Mouse (Mus musculus) left cerebral cortex, postnatal 10 days (tissue): ENCODE measurements around the gene Aaas. TPM values are rescaled to one million over a fixed set of nuclear protein-coding genes. Genes with fewer than 3 reads are reported as not detected.
"Not testable (repeated sequence)": the region's sequence is repeated elsewhere in the genome, so short reads cannot be mapped to it uniquely, and the experiment has no call there.

Experiments
- DNase-seq, 2 experiments: peaks; one replicate each; pipeline ENCODE4 v3.0.0; 2021 to 2022; ENCODE audit warnings: low spot score in 2 of 2, mixed read lengths in 1 of 2; ENCODE audit errors: extremely low spot score in 1 of 2
- intact Hi-C: fragments of 180-260 bp; cut with DNase I; formaldehyde crosslinking; loops from one replicate; pipeline ENCODE4 v1.15.1; 2025
- total RNA-seq, 2 experiments: library from RNA; stranded (reverse); gene quantifications; 2 replicates each; pipeline ENCODE4 v1.2.3; 2021

Gene Aaas
- total RNA-seq, 2 experiments from 2014 or later, result 20.2 to 30.8 TPM

DNA sequence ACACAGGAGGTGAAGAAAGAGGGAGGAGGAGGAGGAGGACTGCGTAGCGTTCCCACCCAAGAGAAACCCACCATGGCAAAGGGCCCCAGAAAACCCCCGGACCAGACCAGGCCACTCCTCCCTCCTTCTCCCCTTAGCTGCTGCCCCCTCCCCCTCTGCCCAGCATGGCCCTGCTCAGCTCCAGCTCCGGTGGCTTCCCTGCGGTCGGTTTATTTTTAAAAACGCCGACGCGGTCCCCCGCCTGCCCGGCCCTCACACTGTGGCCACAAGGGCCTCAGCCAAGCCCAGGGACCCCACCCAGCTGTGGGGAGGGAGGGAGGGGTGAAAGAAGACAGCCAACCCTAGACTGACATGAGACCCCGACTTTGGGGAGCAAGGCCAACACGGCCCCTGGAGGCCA is 12.1 kb upstream of the Aaas start:
- intact Hi-C loops, result no loop called here
- DNase-seq, result peak in 1 of 2 experiments; percentile 73

DNA sequence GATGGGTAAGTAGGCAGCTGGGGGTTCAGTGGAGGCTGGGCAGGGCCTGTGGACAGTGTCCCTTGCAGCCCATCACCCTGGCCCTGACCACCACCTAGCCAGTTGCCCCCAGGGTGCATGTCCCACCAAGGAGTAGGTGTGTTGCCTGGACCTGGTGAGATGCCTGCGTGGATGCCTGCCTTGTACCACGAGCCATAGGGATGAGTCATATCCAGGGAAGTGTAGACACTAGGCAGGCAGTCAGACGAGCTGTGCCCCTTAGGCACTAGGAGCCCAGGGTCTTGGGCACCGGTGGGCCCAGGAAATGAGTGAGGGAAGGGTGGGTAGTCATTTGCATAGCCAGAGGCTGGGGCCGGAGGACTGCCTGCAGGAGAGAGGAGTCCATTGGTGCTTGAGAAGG is 8.3 kb upstream of the Aaas start:
- intact Hi-C loops, result no loop called here
- no peak for DNase-seq

DNA sequence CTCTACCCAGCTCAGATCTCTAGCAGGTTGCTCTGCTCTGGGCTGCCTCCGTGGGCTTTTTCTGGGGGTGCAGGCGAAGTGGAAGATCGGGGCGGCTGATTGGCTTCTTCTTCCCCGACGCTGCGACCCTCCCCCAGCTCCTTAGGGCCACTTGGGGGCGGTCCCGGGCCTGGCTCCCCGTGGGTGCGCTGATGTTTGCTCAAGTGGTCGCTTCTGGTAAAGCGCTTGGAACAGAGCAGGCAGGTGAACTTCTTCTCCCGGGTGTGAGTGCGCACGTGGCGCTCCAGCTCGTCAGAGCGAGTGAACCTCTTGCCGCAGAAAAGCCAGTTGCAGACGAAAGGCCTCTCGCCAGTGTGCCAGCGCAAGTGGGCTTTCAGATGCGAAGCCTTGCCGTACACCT is 7.6 kb upstream of the Aaas start:
- no peak for DNase-seq
- intact Hi-C loops, result no loop called here

DNA sequence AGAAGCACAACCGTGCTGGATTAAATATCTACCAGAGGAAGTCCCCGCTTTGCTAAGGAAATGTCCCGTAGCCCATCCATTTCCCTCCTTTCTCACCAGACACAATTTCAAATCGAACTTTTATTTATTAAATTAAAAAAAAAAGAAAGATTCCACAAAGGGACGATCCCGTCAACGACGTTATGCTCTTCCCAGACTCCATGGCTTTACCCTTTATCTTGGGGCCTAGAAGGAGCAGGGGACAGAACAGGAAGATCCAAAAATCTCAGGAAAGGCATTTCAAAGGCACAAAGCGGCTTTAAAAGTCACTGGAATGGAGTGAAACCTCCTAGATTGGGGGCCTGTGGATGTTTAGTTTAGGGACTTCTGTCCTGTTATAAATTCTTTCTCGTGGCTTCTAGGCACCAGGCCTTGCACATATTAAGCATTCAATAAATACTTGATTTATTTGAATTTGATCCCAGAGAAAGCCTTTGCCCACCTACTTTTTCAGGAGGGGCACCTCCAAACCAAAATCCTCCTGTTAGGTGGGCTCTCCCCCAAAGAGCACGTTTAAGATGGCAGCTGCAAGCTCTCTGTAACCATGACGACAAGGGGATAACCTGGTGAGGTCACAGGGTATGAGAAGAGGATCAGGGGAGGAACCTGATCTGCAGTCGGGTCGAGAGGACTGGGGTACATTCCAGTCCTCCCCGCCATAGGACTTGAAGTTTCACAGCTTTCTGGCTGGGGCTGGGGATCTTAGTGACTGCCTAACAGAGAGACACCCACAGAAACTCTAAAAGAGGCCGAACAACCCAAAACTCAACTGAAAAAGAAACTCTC is 6.1 kb upstream of the Aaas start:
- DNase-seq, result no peak
- intact Hi-C loops, result no loop called here

DNA sequence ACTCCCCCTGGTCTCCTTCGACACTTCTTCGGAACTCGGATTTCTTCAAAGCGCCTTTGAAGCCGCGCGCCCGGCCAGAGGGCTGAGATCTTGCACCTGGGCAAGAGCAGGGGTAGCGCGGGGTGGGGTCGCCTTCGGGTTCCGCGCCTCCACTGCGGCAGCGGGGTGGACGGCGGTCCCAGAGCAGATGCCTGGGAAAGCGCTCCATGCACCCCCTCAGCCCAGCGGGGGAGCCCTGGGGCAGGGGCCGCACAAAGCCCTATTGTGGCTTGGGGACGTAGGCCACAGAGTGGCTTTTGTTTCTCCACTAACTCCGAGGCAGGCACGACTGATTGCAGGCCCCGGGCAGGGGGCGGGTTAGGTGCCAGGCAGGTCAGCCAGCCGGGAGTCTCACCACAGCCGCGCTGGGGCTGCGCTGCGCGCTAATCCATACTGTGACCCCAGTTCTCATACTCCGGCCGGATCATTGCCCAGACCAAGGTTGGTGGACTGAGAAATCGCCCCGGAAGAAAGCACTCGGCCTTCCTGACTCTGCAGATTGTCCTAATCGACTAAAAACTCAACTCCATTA is 5.4 kb upstream of the Aaas start:
- intact Hi-C loops, result no loop called here
- no peak for DNase-seq

DNA sequence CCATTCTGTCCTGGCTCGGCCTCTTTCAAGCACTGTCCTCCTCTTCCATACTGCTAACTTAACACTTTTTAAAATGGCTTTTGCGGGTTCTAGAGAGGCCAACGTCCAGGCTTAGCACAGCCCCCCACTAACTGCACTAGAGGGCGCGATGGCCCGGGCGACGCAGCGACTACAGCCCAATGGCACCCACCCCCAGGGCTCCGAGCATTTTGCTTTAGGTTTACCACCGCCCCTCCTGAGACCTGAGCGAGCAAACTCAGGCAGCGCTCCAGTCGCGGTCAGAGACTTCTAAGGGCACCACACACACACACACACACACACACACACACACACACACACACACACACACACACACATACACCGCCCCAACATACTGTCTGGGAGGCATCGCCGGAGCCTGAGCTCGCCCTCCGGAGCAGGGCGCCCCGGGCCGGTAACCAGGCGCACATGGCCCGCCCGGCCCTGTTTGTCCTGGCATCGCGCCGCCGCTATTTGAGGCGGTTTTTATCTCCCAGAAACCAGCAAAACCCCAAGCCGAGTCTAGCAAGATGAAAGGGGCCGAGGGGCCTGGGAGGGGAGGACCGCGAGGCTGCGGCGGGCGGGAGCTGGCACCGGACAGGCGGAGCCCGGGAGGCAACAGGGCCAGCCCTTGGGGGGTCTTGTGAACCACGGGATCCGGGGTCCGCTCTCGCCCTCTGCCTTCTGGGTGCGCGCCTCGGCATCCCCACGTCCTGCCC is 4.7 kb upstream of the Aaas start:
- peak in 1 of 2 experiments; percentile 86 for DNase-seq

DNA sequence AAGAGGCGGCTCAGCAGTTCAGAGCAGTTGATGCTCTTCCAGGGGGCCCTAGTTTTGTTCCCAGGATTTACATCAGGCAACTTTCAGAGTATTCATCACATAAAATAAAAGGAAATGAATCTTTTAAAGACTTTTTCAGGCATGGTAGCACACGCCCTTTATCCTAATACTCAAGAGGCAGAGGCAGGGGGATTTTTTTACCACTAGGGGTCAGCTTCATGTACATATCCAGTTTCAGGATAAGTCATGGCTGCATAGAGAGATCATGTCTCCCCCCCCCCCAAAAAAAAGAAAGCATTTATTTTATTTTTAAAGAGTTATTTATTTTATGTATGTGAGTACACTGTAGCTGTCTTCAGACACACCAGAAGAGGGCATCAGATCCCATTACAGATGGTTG is 3.4 kb upstream of the Aaas start:
- intact Hi-C loops, result no loop called here
- no peak for DNase-seq

More for the DNA sequence above, 4.7 kb upstream of the Aaas start:
- intact Hi-C loops, result no loop called here

DNA sequence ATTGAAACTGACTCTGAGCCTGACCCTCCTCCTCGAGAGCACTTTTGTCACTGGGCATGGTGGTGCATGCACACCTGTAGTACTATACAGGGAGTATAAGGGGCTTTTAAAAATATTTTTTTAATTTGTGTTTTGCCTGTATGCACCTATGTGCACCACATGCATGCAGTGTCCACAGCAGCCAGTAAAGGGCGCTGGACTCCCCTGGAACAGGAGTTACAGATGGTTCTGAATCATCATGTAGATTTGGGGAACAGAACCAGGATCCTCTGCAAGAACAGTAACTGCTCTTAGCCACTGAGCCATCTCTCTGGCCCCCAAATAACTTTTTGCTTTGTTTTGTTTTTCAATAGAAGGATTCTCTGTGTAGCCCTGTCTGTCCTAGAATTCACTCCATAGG is 1.6 kb upstream of the Aaas start:
- no peak for DNase-seq
- intact Hi-C loops, result no loop called here

DNA sequence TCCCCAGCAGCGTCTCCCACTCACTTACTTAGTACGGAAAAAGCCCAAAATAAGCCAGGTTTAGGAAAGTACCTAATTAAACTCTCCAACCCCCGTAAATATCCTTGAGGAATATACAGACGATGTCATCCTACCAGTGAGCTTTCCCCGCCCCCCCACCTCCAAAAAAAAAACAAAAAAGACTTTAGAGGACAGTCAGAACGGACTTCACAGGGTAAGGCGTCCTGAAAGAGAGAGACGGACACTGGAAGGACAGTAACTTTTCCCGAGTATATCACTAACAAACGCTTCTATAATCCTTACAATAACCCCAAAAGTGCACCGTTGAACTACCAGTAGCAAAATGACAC is 346 bp upstream of the Aaas start:
- DNase-seq, result no peak
- intact Hi-C loops, result no loop called here

DNA sequence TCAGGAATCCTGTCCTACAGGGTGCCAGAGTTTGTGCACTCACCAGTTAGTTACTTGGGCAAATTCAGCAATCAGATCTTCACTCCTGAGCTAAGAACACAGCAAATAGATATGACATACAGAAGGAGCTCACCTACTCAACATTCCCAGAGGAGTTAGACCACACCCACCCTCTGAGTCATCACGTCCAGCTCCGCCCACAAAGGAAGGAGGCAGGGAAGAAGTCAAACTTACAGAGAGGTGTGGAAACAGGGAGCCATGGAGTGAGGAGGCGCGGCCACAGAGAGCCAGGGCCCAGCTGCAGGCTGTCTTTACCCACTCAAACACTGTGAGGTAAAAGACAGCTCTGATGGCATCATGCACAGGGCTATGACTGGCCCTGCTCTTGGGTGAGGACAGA is 4.1 kb downstream of the Aaas start:
- no peak for DNase-seq
- intact Hi-C loops, result no loop called here

DNA sequence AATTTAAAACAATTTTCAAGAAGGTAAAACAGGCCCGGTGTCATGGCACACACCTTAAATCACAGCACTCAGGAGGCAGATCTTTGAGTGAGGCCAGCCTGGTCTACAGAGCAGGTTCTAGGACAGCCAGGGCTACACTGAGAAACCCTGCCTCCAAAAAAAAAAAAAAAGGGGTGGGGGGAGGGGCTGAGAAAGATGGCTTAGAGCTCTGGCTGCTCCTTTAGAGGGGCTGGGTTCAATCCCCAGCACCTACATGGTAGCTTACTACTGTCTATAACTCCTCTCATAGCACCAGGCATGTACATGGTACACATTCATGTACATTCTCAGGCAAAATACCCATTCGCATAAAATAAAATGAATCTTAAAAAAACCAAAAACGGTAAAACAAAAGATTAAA is 6.1 kb downstream of the Aaas start:
- intact Hi-C loops, result no loop called here

DNA sequence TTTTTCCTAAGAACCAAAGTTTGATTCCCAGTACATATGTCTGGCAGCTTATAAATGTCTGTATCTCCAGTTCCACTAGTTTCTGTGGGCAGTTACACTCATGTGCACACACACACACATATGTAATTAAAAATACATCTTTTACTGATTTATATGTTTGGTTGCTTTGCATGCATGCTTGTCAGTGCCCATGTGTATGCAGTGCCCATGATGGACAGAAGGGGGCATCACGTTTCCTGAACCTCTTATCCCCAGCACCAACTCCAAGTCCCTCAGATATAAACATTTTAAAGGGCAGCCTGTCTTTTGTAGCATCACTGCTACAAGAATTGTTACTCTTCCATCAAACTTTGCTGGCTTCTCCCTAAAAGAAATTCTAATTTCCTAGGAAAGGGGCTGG is 9.0 kb downstream of the Aaas start:
- DNase-seq, result no peak

More for the DNA sequence above, 6.1 kb downstream of the Aaas start:
- no peak for DNase-seq

DNA sequence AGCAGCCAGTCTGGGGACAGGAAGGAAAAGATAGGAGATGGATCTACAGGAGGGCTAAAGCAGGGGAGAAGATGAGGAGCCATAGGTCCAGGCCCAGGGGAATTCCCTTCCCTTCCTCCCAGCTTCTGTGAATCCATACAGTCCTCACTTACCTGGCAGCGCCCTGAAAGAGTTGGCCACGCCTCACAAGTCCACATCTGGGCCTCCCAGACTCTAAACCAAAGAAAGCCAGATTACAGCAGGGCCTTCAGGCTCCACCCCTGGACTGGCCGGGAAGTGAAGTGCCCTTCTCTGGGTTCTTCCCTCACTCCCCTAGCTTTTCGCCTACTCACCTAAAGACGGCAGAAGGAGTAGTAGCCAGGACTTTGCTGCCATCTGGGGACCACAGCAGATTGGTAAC is 11.0 kb downstream of the Aaas start:
- intact Hi-C loops, result no loop called here
- no peak for DNase-seq

More for the DNA sequence above, 9.0 kb downstream of the Aaas start:
- intact Hi-C loops, result no loop called here

DNA sequence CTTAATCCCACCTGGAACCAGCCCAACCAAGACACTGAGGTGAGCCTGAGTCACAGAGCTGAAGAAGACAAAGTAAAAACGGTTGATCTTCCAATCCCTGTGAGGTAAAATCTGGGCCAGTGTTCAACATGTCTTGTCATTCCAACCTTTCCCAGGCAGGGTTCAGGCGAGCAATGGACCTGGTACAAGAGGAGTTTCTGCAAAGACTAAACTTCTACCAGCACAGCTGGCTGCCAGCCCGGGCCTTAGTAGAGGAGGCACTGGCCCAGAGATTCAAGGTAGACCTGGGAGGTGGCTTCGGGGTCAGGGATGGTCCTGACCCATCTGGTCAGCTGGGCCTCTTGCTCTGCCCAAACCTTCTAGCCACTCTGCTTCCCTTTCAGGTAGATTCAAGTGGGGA is 13.6 kb downstream of the Aaas start:
- DNase-seq, result no peak
- intact Hi-C loops, result no loop called here

DNA sequence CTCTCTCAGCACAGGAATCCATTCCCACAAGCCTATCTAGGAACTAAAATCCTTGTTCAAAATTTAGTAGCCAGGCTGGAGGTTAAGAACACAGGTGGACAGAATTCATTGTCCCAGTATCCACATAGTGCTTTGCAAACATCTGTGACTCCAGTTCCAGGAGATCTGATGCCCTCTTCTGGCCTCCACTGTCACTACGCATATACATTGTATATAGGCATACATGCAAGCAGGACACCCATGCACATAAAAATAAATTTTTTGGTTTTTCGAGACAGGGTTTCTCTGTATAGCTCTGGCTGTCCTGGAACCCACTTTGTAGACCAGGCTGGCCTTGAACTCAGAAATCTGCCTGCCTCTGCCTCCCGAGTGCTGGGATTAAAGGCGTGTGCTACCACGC is 14.6 kb downstream of the Aaas start:
- intact Hi-C loops, DNase-seq: not testable (repeated sequence)

DNA sequence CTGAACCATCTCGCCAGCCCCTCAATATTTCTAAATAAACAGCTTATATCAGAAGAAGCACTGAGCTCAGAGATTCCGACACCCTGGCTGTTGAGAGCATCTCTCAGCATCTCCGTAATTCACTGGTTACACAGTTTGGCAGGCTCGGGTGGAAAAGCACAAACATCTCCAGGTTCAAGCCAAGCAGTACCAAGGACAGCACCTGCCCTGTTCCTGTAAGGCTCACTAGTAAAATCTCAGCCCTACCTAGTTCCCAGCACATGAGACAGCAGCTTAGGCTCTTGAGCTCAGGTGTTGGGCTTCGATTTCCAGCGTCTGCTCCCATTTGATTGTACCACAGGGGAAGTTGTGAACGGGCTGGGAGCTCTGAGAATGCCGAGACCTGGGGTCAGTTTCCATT is 15.3 kb downstream of the Aaas start:
- intact Hi-C loops, result no loop called here
- DNase-seq, result no peak

DNA sequence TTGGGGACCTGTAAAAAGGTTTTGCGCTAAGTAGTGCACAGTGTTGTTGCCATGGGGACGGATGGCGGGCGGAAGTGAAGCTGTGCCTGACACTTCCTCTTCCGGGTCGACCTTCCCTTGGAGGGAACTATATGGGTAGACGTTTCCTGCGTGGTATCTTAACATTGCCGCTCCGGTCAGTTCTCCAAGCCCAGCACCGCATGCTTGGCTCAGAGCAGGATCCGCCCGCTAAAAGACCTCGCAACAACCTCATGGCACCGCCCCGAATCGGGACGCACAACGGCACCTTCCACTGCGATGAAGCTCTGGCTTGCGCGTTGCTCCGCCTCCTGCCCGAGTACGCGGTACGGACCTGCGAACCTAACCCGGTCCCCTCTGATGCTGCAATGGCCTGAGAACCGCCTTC is 19.0 kb downstream of the Aaas start, which contains the start of gene Myg1:
TSS of gene Myg1 (plus strand) at position 100 of the 406 bp plus-strand sequence.
- intact Hi-C loops, result no loop called here
- peak; percentile 81 to 89 for DNase-seq

DNA sequence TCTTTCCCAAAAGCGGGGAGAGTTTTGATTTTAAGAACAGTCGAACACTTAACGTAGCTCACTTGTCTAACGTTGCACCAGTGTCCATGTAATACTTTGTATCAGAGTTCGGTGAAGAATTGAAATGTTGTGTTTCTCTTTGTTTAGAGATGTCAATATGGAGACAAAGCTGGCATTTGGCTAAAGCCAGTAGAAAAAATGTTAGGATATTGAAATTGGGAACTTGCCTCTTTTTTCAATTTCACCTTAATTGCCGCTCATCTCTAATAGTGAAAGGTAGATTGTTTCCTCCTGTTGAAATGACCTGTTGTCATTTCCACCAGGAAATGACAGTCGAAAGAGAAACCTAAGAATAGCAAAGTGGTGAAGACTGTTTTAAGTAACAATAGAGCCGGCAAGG is 23.7 kb downstream of the Aaas start:
- no peak for DNase-seq
- intact Hi-C loops, result no loop called here

DNA sequence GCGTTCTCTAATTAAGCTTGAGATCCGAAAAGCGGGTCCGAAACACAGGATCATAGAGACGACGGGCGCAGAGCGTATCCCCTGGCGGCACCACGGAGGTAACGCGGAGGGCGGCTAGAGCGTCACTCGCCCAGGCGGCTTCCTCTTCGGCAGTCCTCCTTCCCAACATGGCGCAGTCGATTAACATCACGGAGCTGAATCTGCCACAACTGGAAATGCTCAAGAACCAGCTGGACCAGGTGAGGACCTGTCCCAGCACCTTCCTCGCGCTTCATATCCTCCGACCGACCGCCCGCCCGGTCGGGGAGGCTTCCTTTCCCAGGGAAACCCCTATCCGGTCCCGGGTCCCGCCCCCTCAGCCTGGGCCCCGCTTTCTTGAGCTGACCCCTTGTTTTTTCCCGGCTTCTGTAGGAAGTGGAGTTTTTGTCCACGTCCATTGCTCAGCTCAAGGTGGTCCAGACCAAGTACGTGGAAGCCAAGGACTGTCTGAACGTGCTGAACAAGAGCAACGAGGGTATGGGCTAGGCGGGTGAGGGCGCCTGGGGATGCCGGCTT is 24.5 kb downstream of the Aaas start, which contains the start of gene Pfdn5:
TSS of gene Pfdn5 (plus strand) at position 95 of the 555 bp plus-strand sequence.
- intact Hi-C loops, result no loop called here
- DNase-seq, result peak; percentile 79 to 90
